Mouse (Mus musculus) liver, embryonic 14.5 days (tissue): ENCODE results near the gene Necab3.

Source experiments
- CTCF ChIP-seq: IDR thresholded peaks from 2 replicates; pipeline ENCODE4 v1.5.1; 2016; ENCODE audit warnings: antibody characterized with exemption, low read depth, control low read depth
- EP300 ChIP-seq: IDR thresholded peaks from 2 replicates; pipeline ENCODE4 v1.6.1; 2016; ENCODE audit warnings: antibody characterized with exemption, low read depth

DNA sequence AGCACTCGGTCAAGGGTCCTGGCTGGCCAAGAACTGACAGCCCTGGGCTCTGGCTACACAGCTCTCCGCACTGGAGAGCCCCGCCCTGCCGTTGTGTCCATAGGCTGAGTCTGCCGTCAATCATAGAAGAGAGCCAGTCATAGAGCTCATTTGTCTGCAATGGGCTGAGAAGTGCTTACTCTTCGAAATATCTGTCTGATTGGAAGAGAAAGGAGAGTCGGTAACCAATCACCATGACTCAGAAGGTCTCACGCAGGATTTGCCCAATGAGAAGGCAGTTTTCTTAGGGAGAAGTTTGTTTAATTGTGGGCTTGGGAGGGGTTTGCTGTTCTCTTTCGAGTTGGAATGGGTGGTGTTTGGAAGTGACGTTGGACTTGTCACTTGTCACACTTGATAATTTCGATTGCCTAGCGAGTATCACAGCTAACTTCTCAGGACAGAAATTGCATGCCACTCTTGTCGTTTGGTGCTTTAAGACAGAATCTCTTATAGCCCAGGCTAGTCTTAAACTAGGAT lies 45.0 kb upstream of the Necab3 start, which contains the start of gene Pxmp4:
- TF ChIP-seq EP300 (no peak), CTCF (no peak)
